Mouse (Mus musculus) B cell, adult 67 days (primary cell): ENCODE data around the gene Dppa2. TPM values are rescaled to one million over a fixed set of nuclear protein-coding genes. Genes with fewer than 3 reads are reported as not detected.

ENCODE experiments used
- total RNA-seq, 2 experiments: library from RNA; stranded (reverse); gene quantifications; 4 replicates each; pipeline ENCODE4 v1.2.4; 2023

The Dppa2 gene
- not detected for total RNA-seq

DNA sequence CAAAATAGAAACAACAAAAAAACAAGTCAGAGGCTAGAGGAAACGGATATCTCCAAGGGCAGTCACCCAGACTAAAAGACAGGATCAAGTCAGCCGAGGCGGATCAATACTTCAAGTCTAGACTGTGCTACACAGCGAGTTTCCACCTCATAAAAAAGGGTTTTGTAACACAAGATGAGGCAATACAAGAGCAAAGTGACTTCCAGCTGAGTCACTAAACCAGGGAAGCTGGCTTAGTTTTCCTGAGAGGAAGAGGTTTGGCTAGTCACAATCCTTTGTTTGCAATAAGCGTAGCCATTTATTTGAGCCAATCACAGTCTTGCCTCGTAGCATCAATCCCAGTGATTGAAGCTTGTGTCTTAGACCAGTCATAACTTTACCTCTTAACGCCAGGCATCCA is at the start of gene Dppa2:
Dppa2 (plus strand) TSS at position 400 of the 400 bp plus-strand sequence.

DNA sequence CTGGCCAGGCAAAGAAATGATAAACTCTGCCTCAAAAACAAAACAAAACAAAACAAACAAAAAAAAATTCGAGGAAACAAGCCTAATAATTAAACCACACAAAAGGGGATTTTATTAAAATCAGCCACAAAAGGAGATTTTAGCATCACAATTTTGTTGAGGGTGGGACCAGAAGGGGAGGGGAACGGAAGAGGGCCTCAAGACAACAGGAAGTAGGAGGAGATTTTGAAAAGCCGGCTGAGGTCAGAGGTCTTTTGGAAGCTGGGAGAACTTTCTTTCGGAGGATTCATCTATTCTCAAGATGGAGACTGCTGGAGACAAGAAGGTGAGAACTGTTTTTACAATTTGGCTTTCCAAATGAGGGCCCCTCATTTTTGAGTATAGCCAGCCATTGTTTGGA is 20.2 kb upstream of the Dppa2 start, which contains the start of gene Dppa4:
Dppa4 (plus strand) TSS at position 217 of the 400 bp plus-strand sequence.

Other genes starting within 250 kb of the Dppa2 start
- gene Dppa4, start 20.2 kb upstream of the Dppa2 start, total RNA-seq: not detected
- not detected for gene Gm5485, start 108.5 kb downstream of the Dppa2 start, total RNA-seq
- gene Morc1, start 127.3 kb downstream of the Dppa2 start, total RNA-seq: not detected